Mouse (Mus musculus) ES-E14 (cell line): Measurements from ENCODE around the gene Mgme1. TPM values are rescaled to one million over a fixed set of nuclear protein-coding genes. Genes with fewer than 3 reads are reported as not detected.
A peak's percentile ranks its signal among the peaks of the same experiment; 100 is the strongest.

ENCODE experiments used
- DNase-seq: peaks from one replicate; pipeline ENCODE4 v3.0.0-alpha.2; 2013; ENCODE audit warnings: low read depth, low spot score
- H3K27ac ChIP-seq: 2 replicates; pipeline ENCODE4 v1.5.1; 2012; ENCODE audit warnings: low read depth, mild to moderate bottlenecking, low read length, moderate library complexity, mixed read lengths; ENCODE audit not compliant: poor library complexity, insufficient read depth, severe bottlenecking
- H3K36me3 ChIP-seq: 2 replicates; pipeline ENCODE4 v1.6.1; 2012; ENCODE audit warnings: mild to moderate bottlenecking, low read length, moderate library complexity, mixed read lengths; ENCODE audit not compliant: control insufficient read depth, poor library complexity, insufficient read depth, severe bottlenecking
- H3K4me1 ChIP-seq, 2 experiments: fragments of 150-350 bp in 1 of 2; sonication (generic) in 1 of 2; 2 replicates each; pipeline ENCODE4 v1.6.1; 2012; ENCODE audit warnings: low read length in 2 of 2, mild to moderate bottlenecking in 1 of 2, mixed read lengths in 1 of 2; ENCODE audit not compliant: control insufficient read depth in 2 of 2, insufficient read depth in 2 of 2, poor library complexity in 1 of 2
- H3K4me3 ChIP-seq, 2 experiments: fragments of 150-350 bp in 1 of 2; sonication (generic) in 1 of 2; 2 replicates each; pipeline ENCODE4 v1.5.1; 2012; ENCODE audit warnings: low read length in 2 of 2, low read depth in 1 of 2, mild to moderate bottlenecking in 1 of 2, mixed read lengths in 1 of 2; ENCODE audit not compliant: insufficient read depth in 1 of 2, poor library complexity in 1 of 2, severe bottlenecking in 1 of 2
- H3K9ac ChIP-seq: 2 replicates; pipeline ENCODE4 v1.6.1; 2012; ENCODE audit warnings: low read depth, mild to moderate bottlenecking, low read length, mixed read lengths; ENCODE audit not compliant: poor library complexity, insufficient read depth, severe bottlenecking
- H3K9me3 ChIP-seq: fragments of 150-350 bp; sonication (generic); 2 replicates; pipeline ENCODE4 v1.6.1; 2012; ENCODE audit warnings: low read depth, mild to moderate bottlenecking, low read length; ENCODE audit not compliant: control insufficient read depth, insufficient read depth
- CHD2 ChIP-seq: IDR thresholded peaks from 2 replicates; pipeline ENCODE4 v1.6.1; 2014; ENCODE audit warnings: mild to moderate bottlenecking, low read depth, low read length, inconsistent platforms
- HCFC1 ChIP-seq: IDR thresholded peaks from 2 replicates; pipeline ENCODE4 v1.6.1; 2012; ENCODE audit warnings: low read length, inconsistent platforms, borderline replicate concordance; ENCODE audit not compliant: insufficient read depth
- MAFK ChIP-seq: IDR thresholded peaks from 2 replicates; pipeline ENCODE4 v1.6.1; 2014; ENCODE audit warnings: mild to moderate bottlenecking, low read depth, low read length, inconsistent platforms; ENCODE audit not compliant: insufficient read depth
- ZC3H11A ChIP-seq: IDR thresholded peaks from 2 replicates; pipeline ENCODE4 v1.6.1; 2012; ENCODE audit warnings: low read depth, mild to moderate bottlenecking, inconsistent platforms, low read length, borderline replicate concordance
- ZNF384 ChIP-seq: IDR thresholded peaks from 2 replicates; pipeline ENCODE4 v1.6.1; 2012; ENCODE audit warnings: low read depth, low read length, inconsistent platforms
- in situ Hi-C, 2 experiments: fragments of 600-800 bp; cut with MboI; formaldehyde crosslinking; loops; one replicate each; pipeline ENCODE4 v1.15.1; 2025; ENCODE audit warnings: low sequenced_read_pairs in 2 of 2, inconsistent platforms in 1 of 2; ENCODE audit not compliant: unreplicated experiment in 2 of 2
- total RNA-seq: library from RNA; depleted of rRNA; stranded (reverse); fragments of 300-350 nt; gene quantifications from 2 replicates; pipeline ENCODE4 v1.2.3, GENCODE M21; 2012

Gene Mgme1
- total RNA-seq, 1 experiment = 22.4 TPM

GRCm38 (mm10) chr2:144262837-144263236 lies 7.6 kb upstream of the Mgme1 start:
- in situ Hi-C loops = no loop called here
- Histone ChIP-seq H3K4me1 (peaks cover 0 to 6% of the 10 kb centered on the region in 2 experiments; a peak in 2 of 4 replicates), H3K9me3 (no peaks in the 10 kb centered on the region), H3K4me3 (peak overlapping the region in 1 of 2 experiments; percentile 7; a peak in 1 of 4 replicates), H3K9ac (no peak overlapping the region; the same call in 1 of the 2 replicates), H3K36me3 (peaks cover 42% of the 10 kb centered on the region), H3K27ac (no peak overlapping the region)
- TF ChIP-seq MAFK (peak; percentile 69), CHD2 (no peak), ZNF384 (no peak)
- no peak for DNase-seq

GRCm38 (mm10) chr2:144264398-144265119 lies 5.9 kb upstream of the Mgme1 start:
- Histone ChIP-seq H3K9ac (peak overlapping the region; percentile 55; the same call in 1 of the 2 replicates), H3K9me3 (no peaks in the 10 kb centered on the region), H3K4me1 (peaks cover 0 to 6% of the 10 kb centered on the region in 2 experiments; a peak in 2 of 4 replicates), H3K36me3 (peaks cover 36% of the 10 kb centered on the region), H3K4me3 (peak overlapping the region; percentile 2 to 36; a peak in 3 of 4 replicates), H3K27ac (no peak overlapping the region)
- TF ChIP-seq ZC3H11A = no peak
- no peak for TF ChIP-seq MAFK
- TF ChIP-seq ZNF384 = no peak
- TF ChIP-seq CHD2 = no peak
- TF ChIP-seq HCFC1 = no peak
- in situ Hi-C loops = no loop called here
- no peak for DNase-seq

DNA sequence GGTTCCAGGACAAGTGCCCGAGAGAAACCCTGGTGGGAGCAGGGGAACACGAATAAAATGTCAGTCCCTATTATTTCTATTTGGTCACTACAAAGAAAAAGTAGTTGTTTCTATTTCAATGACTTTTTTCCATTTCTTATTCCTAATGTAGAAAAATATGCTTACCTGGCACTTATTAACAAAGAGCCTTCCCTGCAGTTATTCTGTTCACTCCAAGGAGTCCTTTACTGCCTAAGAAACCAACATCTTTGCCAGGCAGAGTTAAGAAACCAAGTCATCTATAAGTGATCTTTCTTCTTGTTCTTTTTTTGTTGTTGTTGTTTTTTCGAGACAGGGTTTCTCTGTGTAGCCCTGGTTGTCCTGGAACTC lies 5.4 kb upstream of the Mgme1 start:
- no peaks in the 10 kb centered on the region for H3K9me3 ChIP-seq
- H3K4me1 ChIP-seq = peaks cover 0 to 6% of the 10 kb centered on the region in 2 experiments; a peak in 2 of 4 replicates
- in situ Hi-C loops = no loop called here
- DNase-seq = no peak
- peak; percentile 83 for TF ChIP-seq MAFK
- TF ChIP-seq ZNF384 = no peak
- TF ChIP-seq CHD2 = no peak
- no peak for TF ChIP-seq ZC3H11A
- no peak for TF ChIP-seq HCFC1
- H3K27ac ChIP-seq = no peak overlapping the region
- H3K36me3 ChIP-seq = peaks cover 35% of the 10 kb centered on the region
- H3K9ac ChIP-seq = peak overlapping the region; percentile 55; the same call in 1 of the 2 replicates
- H3K4me3 ChIP-seq = peak overlapping the region in 1 of 2 experiments; percentile 36; a peak in 2 of 4 replicates

- peak overlapping the region; percentile 47 for H3K9ac ChIP-seq
- no peaks in the 10 kb centered on the region for H3K9me3 ChIP-seq
- no peak overlapping the region for H3K27ac ChIP-seq
- peaks cover 29% of the 10 kb centered on the region for H3K36me3 ChIP-seq
- DNase-seq = no peak
- H3K4me1 ChIP-seq = peaks cover 0 to 6% of the 10 kb centered on the region in 2 experiments; a peak in 2 of 4 replicates
- in situ Hi-C loops = no loop called here
- peak overlapping the region; percentile 89 to 97 for H3K4me3 ChIP-seq
- no peak for TF ChIP-seq ZC3H11A
- TF ChIP-seq CHD2 = no peak
- TF ChIP-seq MAFK = no peak
- no peak for TF ChIP-seq HCFC1
- TF ChIP-seq ZNF384 = no peak
Measured at GRCm38 (mm10) chr2:144265916-144266683, 4.4 kb upstream of the Mgme1 start.
